Mouse (Mus musculus) ES-E14 (cell line): ENCODE data around the gene Rab8b.

Source experiments
- CHD2 ChIP-seq: IDR thresholded peaks from 2 replicates; pipeline ENCODE4 v1.6.1; 2014; ENCODE audit warnings: mild to moderate bottlenecking, low read depth, low read length, inconsistent platforms
- MAFK ChIP-seq: IDR thresholded peaks from 2 replicates; pipeline ENCODE4 v1.6.1; 2014; ENCODE audit warnings: mild to moderate bottlenecking, low read depth, low read length, inconsistent platforms; ENCODE audit not compliant: insufficient read depth
- ZC3H11A ChIP-seq: IDR thresholded peaks from 2 replicates; pipeline ENCODE4 v1.6.1; 2012; ENCODE audit warnings: low read depth, mild to moderate bottlenecking, inconsistent platforms, low read length, borderline replicate concordance
- ZNF384 ChIP-seq: IDR thresholded peaks from 2 replicates; pipeline ENCODE4 v1.6.1; 2012; ENCODE audit warnings: low read depth, low read length, inconsistent platforms

- TF ChIP-seq ZC3H11A (no peak), ZNF384 (no peak), MAFK (no peak), CHD2 (no peak)
Observed at GRCm38 (mm10) chr9:66961478-66961877, 42.0 kb upstream of the Rab8b start.
